Mouse (Mus musculus): ENCODE results near the gene Donson. TPM values are rescaled to one million over a fixed set of nuclear protein-coding genes. Genes with fewer than 3 reads are reported as not detected.

Gene Donson
- polyA plus RNA-seq (2012; ENCODE audit: low replicate concordance): 25.3 and 66.5 TPM in 2 replicates

DNA sequence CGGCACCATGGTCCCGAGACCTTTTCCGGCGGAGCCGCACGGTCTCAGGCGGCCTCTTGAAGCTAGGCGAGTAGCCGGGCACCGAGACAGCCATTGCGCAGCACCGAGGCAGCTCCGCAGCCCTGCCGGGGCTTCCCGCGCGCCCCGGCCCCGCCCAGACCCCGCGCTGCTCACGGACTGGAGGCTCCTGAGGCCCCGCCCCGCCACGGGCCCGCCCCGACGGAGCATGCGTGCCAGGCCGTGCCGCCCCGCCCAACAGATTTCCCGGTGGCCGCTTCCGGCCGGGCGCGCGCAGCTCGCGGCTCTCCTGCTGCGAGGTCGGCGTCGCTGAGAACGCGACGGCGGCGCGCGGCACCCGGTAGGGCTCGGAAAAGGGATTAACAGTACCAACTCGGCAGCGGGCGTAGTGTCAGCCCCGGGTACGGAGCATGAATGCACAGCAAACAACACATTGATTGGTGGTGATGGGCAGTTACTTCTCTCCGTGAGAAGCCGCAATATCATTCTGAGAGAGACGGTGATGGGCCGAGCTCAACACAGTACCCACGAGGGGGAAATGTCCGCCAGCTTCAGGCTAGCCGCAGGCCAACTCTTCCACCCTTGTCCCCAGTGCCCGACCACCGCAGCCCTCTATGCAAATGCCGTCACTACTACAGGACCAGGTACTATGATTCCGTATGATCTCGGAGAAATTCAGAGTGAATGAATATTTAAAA is at the start of gene Donson:
Gene Donson, minus strand, starts transcription at position 152 of the 716 bp plus-strand sequence.

DNA sequence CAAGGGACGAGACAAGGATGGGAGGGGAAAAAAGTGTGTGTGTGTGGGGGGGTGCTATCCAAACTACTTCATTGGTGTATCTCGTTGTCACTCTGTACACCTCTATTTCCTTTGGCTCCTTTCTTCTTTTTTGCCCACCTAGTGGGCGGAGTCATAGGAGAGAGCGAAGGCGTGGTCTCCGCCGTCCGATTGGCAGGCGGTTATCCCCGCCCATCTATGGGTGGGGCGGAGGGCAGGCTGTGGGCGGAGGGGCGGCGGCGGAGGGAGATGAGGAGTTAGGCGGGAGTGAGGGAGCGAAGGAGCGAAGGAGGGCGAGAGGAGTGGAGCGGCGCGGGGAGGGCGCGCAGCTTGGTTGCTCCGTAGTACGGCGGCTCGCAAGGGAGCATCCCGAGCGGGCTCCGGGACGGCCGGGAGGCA is 40.5 kb upstream of the Donson start, which contains the start of gene Itsn1:
Gene Itsn1, plus strand, starts transcription at position 216 of the 417 bp plus-strand sequence.

GRCm38 (mm10) chr16:91728123-91729065 is 39.8 kb upstream of the Donson start, which contains the start of gene Cryzl1:
Gene Cryzl1 (minus strand): TSS chr16:91728975.

GRCm38 (mm10) chr16:91647461-91648219 is 40.9 kb downstream of the Donson start, which contains the start of gene Son:
Gene Son (plus strand): TSS chr16:91647506.

DNA sequence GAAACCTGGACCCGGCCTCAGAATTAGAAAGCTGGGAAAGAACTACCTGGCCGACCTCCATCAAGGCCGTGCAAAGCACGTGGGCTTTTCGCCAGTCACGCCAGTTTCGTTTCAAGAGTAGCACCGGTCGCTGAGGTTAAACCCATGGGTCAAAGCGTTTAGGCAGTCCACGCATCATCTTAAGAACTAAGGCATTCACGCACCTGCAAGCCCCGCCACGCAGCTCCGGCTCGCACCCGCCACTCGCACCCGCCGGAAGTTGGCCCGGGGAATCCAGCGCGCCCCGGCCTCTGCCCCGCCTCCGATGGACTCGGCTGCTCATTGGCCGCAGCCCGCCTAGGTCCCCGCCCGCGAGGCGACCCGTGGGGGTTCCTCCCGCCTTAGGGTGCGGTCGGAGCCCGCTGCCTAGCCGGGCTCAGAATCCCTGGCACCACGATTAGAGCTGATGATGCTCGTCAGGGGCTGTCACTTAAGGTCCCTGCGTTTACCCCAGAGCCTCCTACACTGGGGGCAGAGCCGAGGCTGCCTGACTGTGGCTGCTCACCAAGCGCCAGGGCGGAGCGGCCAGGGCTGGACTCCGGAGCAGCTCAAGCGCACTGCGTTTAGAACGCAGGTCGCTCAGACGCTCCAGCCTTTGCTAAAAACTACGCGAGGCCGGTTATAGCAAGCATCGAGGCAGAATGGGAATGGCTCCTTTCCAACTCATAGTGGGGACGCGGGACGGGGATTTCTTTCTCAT is 41.7 kb downstream of the Donson start, which contains the start of gene Gart:
Gene Gart, minus strand, starts transcription at position 272 of the 739 bp plus-strand sequence.

Other genes starting within 250 kb of the Donson start
- gene Ifnar1, start 203.5 kb downstream of the Donson start, polyA plus RNA-seq (2012; ENCODE audit: low replicate concordance): 24.0 and 33.7 TPM in 2 replicates
- 28.8 and 98.8 TPM in 2 replicates for gene Ifngr2, start 141.7 kb downstream of the Donson start, polyA plus RNA-seq (2012; ENCODE audit: low replicate concordance)
- 4.2 and 6.8 TPM in 2 replicates for gene Tmem50b, start 91.0 kb downstream of the Donson start, polyA plus RNA-seq (2012; ENCODE audit: low replicate concordance)
- 1.1 and 1.7 TPM in 2 replicates for gene Dnajc28, start 69.7 kb downstream of the Donson start, polyA plus RNA-seq (2012; ENCODE audit: low replicate concordance)
- 76.5 and 127 TPM in 2 replicates for gene Gart, start 41.8 kb downstream of the Donson start, polyA plus RNA-seq (2012; ENCODE audit: low replicate concordance)
- gene Son, start 41.3 kb downstream of the Donson start, polyA plus RNA-seq (2012; ENCODE audit: low replicate concordance): 56.1 and 84.0 TPM in 2 replicates
- gene Cryzl1, start 40.2 kb upstream of the Donson start, polyA plus RNA-seq (2012; ENCODE audit: low replicate concordance): 1.2 and 4.7 TPM in 2 replicates
- 38.3 and 39.5 TPM in 2 replicates for gene Itsn1, start 40.5 kb upstream of the Donson start, polyA plus RNA-seq (2012; ENCODE audit: low replicate concordance)